ENCODE assay signal across 8 mouse cellular contexts in genomic region chr5:92312046-92312715, GRCm38 (mm10). TPM values are rescaled to one million over a fixed set of nuclear protein-coding genes. Genes with fewer than 3 reads are reported as not detected.
DNase-seq lines count a peak whose midpoint lies in the region; ATAC-seq lines count a peak whose summit lies in the region.

No protein-coding gene starts in this region.

- H3K9ac ChIP-seq in midbrain, embryonic 16.5 days (ENCODE audit: low read depth, low read length): no peak overlapping the region
- H3K9ac ChIP-seq in liver, embryonic 13.5 days: no peak overlapping the region

- H3K4me1 ChIP-seq in midbrain, embryonic 10.5 days: peaks cover 16% of the 10 kb centered on the region
- peaks cover 8% of the 10 kb centered on the region for H3K4me1 ChIP-seq in midbrain, embryonic 16.5 days (ENCODE audit: control insufficient read depth, insufficient read depth, low read length)
- H3K4me1 ChIP-seq in liver, embryonic 13.5 days (replicated peaks): peaks cover 40% of the 10 kb centered on the region

- no peaks in the 10 kb centered on the region for H3K9me3 ChIP-seq in midbrain, embryonic 10.5 days (replicated peaks)
- H3K9me3 ChIP-seq in midbrain, embryonic 16.5 days (replicated peaks; ENCODE audit: control insufficient read depth, low read length, poor library complexity, severe bottlenecking): no peaks in the 10 kb centered on the region
- H3K9me3 ChIP-seq in liver, embryonic 13.5 days (replicated peaks): no peaks in the 10 kb centered on the region

- H3K27ac ChIP-seq in midbrain, embryonic 10.5 days (replicated peaks): no peak overlapping the region
- H3K27ac ChIP-seq in midbrain, embryonic 16.5 days (ENCODE audit: low read length): no peak overlapping the region
- H3K27ac ChIP-seq in liver, embryonic 13.5 days: no peak overlapping the region

- no peaks in the 10 kb centered on the region for H3K27me3 ChIP-seq in midbrain, embryonic 10.5 days (ENCODE audit: low read depth, poor library complexity, severe bottlenecking)
- no peaks in the 10 kb centered on the region for H3K27me3 ChIP-seq in midbrain, embryonic 16.5 days (ENCODE audit: control insufficient read depth, insufficient read depth, low read depth, low read length)
- H3K27me3 ChIP-seq in liver, embryonic 13.5 days: no peaks in the 10 kb centered on the region

- no peak for ATAC-seq in midbrain, embryonic 16.5 days
- no peak for ATAC-seq in liver, embryonic 13.5 days (ENCODE audit: low read depth)

- 15% methylated on average over 13 of the region's 13 CpGs for WGBS in midbrain, embryonic 10.5 days
- 12% methylated on average over 13 of the region's 13 CpGs for WGBS in midbrain, embryonic 16.5 days
- WGBS in liver, embryonic 13.5 days (ENCODE audit: insufficient replicate concordance): 13% methylated on average over 13 of the region's 13 CpGs

- peaks cover 2% of the 10 kb centered on the region; the same call in 1 of the 2 replicates for H3K36me3 ChIP-seq in midbrain, embryonic 10.5 days
- H3K36me3 ChIP-seq in midbrain, embryonic 16.5 days (ENCODE audit: control insufficient read depth, insufficient read depth, low read length): no peaks in the 10 kb centered on the region
- no peaks in the 10 kb centered on the region for H3K36me3 ChIP-seq in liver, embryonic 13.5 days

- DNase-seq in midbrain, embryonic 10.5 days (ENCODE audit: low spot score): peak; percentile 70
- DNase-seq in cerebellum, adult 11-12 months: peak; percentile 72
- DNase-seq in gastrocnemius, adult 18-20 months (ENCODE audit: low spot score): peak; percentile 91
- DNase-seq in kidney, postnatal 14 days: peak; percentile 92
- peak; percentile 20 for DNase-seq in liver, embryonic 13.5 days
- peak; percentile 70 for DNase-seq in ovary, postnatal 36 days (ENCODE audit: low spot score)
- DNase-seq in thymus, postnatal 36 days: peak; percentile 67 to 77

- H3K4me2 ChIP-seq in midbrain, embryonic 16.5 days (ENCODE audit: low read length): no peak overlapping the region
- no peak overlapping the region for H3K4me2 ChIP-seq in liver, embryonic 13.5 days

- H3K4me3 ChIP-seq in midbrain, embryonic 10.5 days: no peak overlapping the region
- no peak overlapping the region for H3K4me3 ChIP-seq in midbrain, embryonic 16.5 days (ENCODE audit: low read depth, low read length)
- no peak overlapping the region for H3K4me3 ChIP-seq in liver, embryonic 13.5 days (replicated peaks)

RNA-seq across cellular contexts. Expression of gene Sdad1, which starts 1.9 kb away (rescaled TPM):
- 48.8 and 52.9 TPM in 2 replicates for polyA plus RNA-seq in midbrain, embryonic 10.5 days (2016; fragmentation: Nextera tagmentation; extraction: Ambion mirVana)
- 29.1 and 32.5 TPM in 2 replicates for polyA plus RNA-seq in midbrain, embryonic 16.5 days (2015; fragmentation: Nextera tagmentation; extraction: Ambion mirVana)
- total RNA-seq in gastrocnemius, adult 18-20 months (2021): 10 to 100 TPM; 15.8 to 17.4 TPM
- 26.8 and 32.6 TPM in 2 replicates for polyA plus RNA-seq in liver, embryonic 13.5 days (2015; fragmentation: Nextera tagmentation; extraction: Ambion mirVana)

RNA-seq across cellular contexts. Expression of gene Cxcl9, which starts 15.7 kb away (rescaled TPM):
- not detected in 2 replicates for polyA plus RNA-seq in midbrain, embryonic 10.5 days (2016; fragmentation: Nextera tagmentation; extraction: Ambion mirVana)
- not detected in 2 replicates for polyA plus RNA-seq in midbrain, embryonic 16.5 days (2015; fragmentation: Nextera tagmentation; extraction: Ambion mirVana)
- total RNA-seq in gastrocnemius, adult 18-20 months (2021): under 1 TPM; 0.30 to 0.36 TPM
- 0.05 TPM in 1 of 2 replicates, not detected in the other for polyA plus RNA-seq in liver, embryonic 13.5 days (2015; fragmentation: Nextera tagmentation; extraction: Ambion mirVana)

RNA-seq across cellular contexts. Expression of gene Art3, which starts 19.4 kb away (rescaled TPM):
- 0.98 and 1.6 TPM in 2 replicates for polyA plus RNA-seq in midbrain, embryonic 10.5 days (2016; fragmentation: Nextera tagmentation; extraction: Ambion mirVana)
- polyA plus RNA-seq in midbrain, embryonic 16.5 days (2015; fragmentation: Nextera tagmentation; extraction: Ambion mirVana): 4.3 and 6.3 TPM in 2 replicates
- total RNA-seq in gastrocnemius, adult 18-20 months (2021): 100 to 1,000 TPM; 378 to 469 TPM
- 1.3 and 1.9 TPM in 2 replicates for polyA plus RNA-seq in liver, embryonic 13.5 days (2015; fragmentation: Nextera tagmentation; extraction: Ambion mirVana)

RNA-seq across cellular contexts. Expression of gene Naaa, which starts 34.2 kb away (rescaled TPM):
- 3.9 and 4.5 TPM in 2 replicates for polyA plus RNA-seq in midbrain, embryonic 10.5 days (2016; fragmentation: Nextera tagmentation; extraction: Ambion mirVana)
- polyA plus RNA-seq in midbrain, embryonic 16.5 days (2015; fragmentation: Nextera tagmentation; extraction: Ambion mirVana): 13.7 and 22.1 TPM in 2 replicates
- 1 to 10 TPM; 6.1 to 7.0 TPM for total RNA-seq in gastrocnemius, adult 18-20 months (2021)
- 3.6 and 3.9 TPM in 2 replicates for polyA plus RNA-seq in liver, embryonic 13.5 days (2015; fragmentation: Nextera tagmentation; extraction: Ambion mirVana)

RNA-seq across cellular contexts. Expression of gene Cxcl10, which starts 36.5 kb away (rescaled TPM):
- 0.17 and 0.36 TPM in 2 replicates for polyA plus RNA-seq in midbrain, embryonic 10.5 days (2016; fragmentation: Nextera tagmentation; extraction: Ambion mirVana)
- polyA plus RNA-seq in midbrain, embryonic 16.5 days (2015; fragmentation: Nextera tagmentation; extraction: Ambion mirVana): 0.16 and 0.32 TPM in 2 replicates
- under 1 TPM in 1 of 2 experiments, not detected in 1; 0.47 TPM for total RNA-seq in gastrocnemius, adult 18-20 months (2021)
- 8.4 and 11.5 TPM in 2 replicates for polyA plus RNA-seq in liver, embryonic 13.5 days (2015; fragmentation: Nextera tagmentation; extraction: Ambion mirVana)

Comparison
In these comparisons a context has a peak if more than half of its experiments do, and no peak if none do; other contexts are left out.
1. DNase-seq: peak in every context shown above with its lines; median percentile 92 in kidney, postnatal 14 days; 91 in gastrocnemius, adult 18-20 months; 72 in cerebellum, adult 11-12 months; 72 in thymus, postnatal 36 days; 70 in midbrain, embryonic 10.5 days; 70 in ovary, postnatal 36 days; 20 in liver, embryonic 13.5 days.